30 mouse cellular contexts compared by ENCODE assay signal in genomic region chr1:124227091-124227490, GRCm38 (mm10).
DNase-seq lines count a peak whose midpoint lies in the region; ATAC-seq and TF ChIP-seq lines count a peak whose summit lies in the region.
"Had no signal": no experiment of that assay in that cellular context is flagged by ENCODE, and none has a peak within 500 bp of the region (broad histone marks: within the 10 kb centered on the region; RNA-seq: fewer than 3 reads in every experiment).

No protein-coding gene starts in this region.

- no peaks in the 10 kb centered on the region for H3K4me1 ChIP-seq in forebrain, postnatal 0 days (ENCODE audit: insufficient read depth)
- H3K4me1 ChIP-seq in forebrain, embryonic 11.5 days (replicated peaks; ENCODE audit: control insufficient read depth, insufficient read depth, low read length), result no peaks in the 10 kb centered on the region
- H3K4me1 ChIP-seq in lung, embryonic 16.5 days (replicated peaks; ENCODE audit: control insufficient read depth, insufficient read depth, low read length), result no peaks in the 10 kb centered on the region
- H3K4me1 ChIP-seq: embryonic facial prominence, embryonic 10.5 days; embryonic facial prominence, embryonic 13.5 days; forebrain, embryonic 13.5 days; heart, embryonic 12.5 days; heart, embryonic 15.5 days; hindbrain, embryonic 10.5 days; hindbrain, embryonic 13.5 days had no signal

- no peak overlapping the region for H3K4me2 ChIP-seq in forebrain, postnatal 0 days (ENCODE audit: low read depth)
- no peak overlapping the region for H3K4me2 ChIP-seq in forebrain, embryonic 11.5 days (ENCODE audit: low read depth, low read length, severe bottlenecking)
- H3K4me2 ChIP-seq in lung, embryonic 16.5 days (ENCODE audit: low read depth, low read length), result no peak overlapping the region
- H3K4me2 ChIP-seq: embryonic facial prominence, embryonic 13.5 days; forebrain, embryonic 13.5 days; heart, embryonic 12.5 days; heart, embryonic 15.5 days; hindbrain, embryonic 13.5 days had no signal

- H3K36me3 ChIP-seq in forebrain, postnatal 0 days (ENCODE audit: insufficient read depth), result no peaks in the 10 kb centered on the region
- no peaks in the 10 kb centered on the region for H3K36me3 ChIP-seq in forebrain, embryonic 11.5 days (ENCODE audit: control insufficient read depth, insufficient read depth, low read length)
- H3K36me3 ChIP-seq in lung, embryonic 16.5 days (ENCODE audit: control insufficient read depth, insufficient read depth, low read length), result no peaks in the 10 kb centered on the region
- H3K36me3 ChIP-seq: embryonic facial prominence, embryonic 10.5 days; embryonic facial prominence, embryonic 13.5 days; heart, embryonic 12.5 days; heart, embryonic 15.5 days; hindbrain, embryonic 10.5 days; hindbrain, embryonic 13.5 days had no signal

- no peaks in the 10 kb centered on the region for H3K9me3 ChIP-seq in forebrain, postnatal 0 days (ENCODE audit: low read length)
- no peaks in the 10 kb centered on the region for H3K9me3 ChIP-seq in forebrain, embryonic 11.5 days (ENCODE audit: control insufficient read depth, low read length)
- H3K9me3 ChIP-seq in lung, embryonic 16.5 days (ENCODE audit: control insufficient read depth, low read length), result no peaks in the 10 kb centered on the region
- H3K9me3 ChIP-seq: embryonic facial prominence, embryonic 10.5 days; embryonic facial prominence, embryonic 13.5 days; forebrain, embryonic 13.5 days; heart, embryonic 12.5 days; heart, embryonic 15.5 days; hindbrain, embryonic 10.5 days; hindbrain, embryonic 13.5 days had no signal

- no peak for TF ChIP-seq CTCF in forebrain, postnatal 0 days (IDR thresholded peaks at IDR 0.05; ENCODE audit: low read depth)

- H3K27ac ChIP-seq in forebrain, postnatal 0 days (ENCODE audit: low read depth, low read length), result no peak overlapping the region
- H3K27ac ChIP-seq in forebrain, embryonic 11.5 days (ENCODE audit: low read depth, low read length), result no peak overlapping the region
- H3K27ac ChIP-seq in lung, embryonic 16.5 days (ENCODE audit: low read length), result no peak overlapping the region
- H3K27ac ChIP-seq: embryonic facial prominence, embryonic 10.5 days; embryonic facial prominence, embryonic 13.5 days; forebrain, embryonic 13.5 days; gastrocnemius, adult 2 months; heart, embryonic 15.5 days; hindbrain, embryonic 10.5 days; hindbrain, embryonic 13.5 days had no signal

- H3K4me3 ChIP-seq in forebrain, postnatal 0 days (ENCODE audit: low read depth, low read length), result no peak overlapping the region
- no peak overlapping the region for H3K4me3 ChIP-seq in forebrain, embryonic 11.5 days (ENCODE audit: low read depth, low read length)
- no peak overlapping the region for H3K4me3 ChIP-seq in lung, embryonic 16.5 days (ENCODE audit: low read length)
- H3K4me3 ChIP-seq: embryonic facial prominence, embryonic 10.5 days; embryonic facial prominence, embryonic 13.5 days; erythroblast, embryonic 14.5 days; forebrain, embryonic 13.5 days; gastrocnemius, adult 2 months; heart, embryonic 12.5 days; heart, embryonic 15.5 days; hindbrain, embryonic 10.5 days; hindbrain, embryonic 13.5 days had no signal

- H3K9ac ChIP-seq in forebrain, postnatal 0 days, result no peak overlapping the region
- no peak overlapping the region for H3K9ac ChIP-seq in forebrain, embryonic 11.5 days (ENCODE audit: low read length)
- no peak overlapping the region for H3K9ac ChIP-seq in lung, embryonic 16.5 days (ENCODE audit: low read length)
- H3K9ac ChIP-seq: embryonic facial prominence, embryonic 13.5 days; forebrain, embryonic 13.5 days; heart, embryonic 12.5 days; heart, embryonic 15.5 days; hindbrain, embryonic 13.5 days had no signal

- peak; percentile 1 for DNase-seq in forebrain, postnatal 0 days
- DNase-seq in forebrain, embryonic 11.5 days (ENCODE audit: low spot score), result no peak
- DNase-seq in lung, postnatal 25 days (ENCODE audit: low spot score), result no peak
- DNase-seq in lung, postnatal 14 days, result peak; percentile 7
- no peak for DNase-seq in kidney, postnatal 25 days
- no peak for DNase-seq in cerebellum, postnatal 25 days
- DNase-seq: adrenal gland, adult 8-10 months; adrenal gland, postnatal 25 days; cerebellum, adult 11 months; cerebellum, adult 2 months; cerebellum, adult 9-11 months; cerebellum, postnatal 36 days; embryo, embryonic 11 days; gastrocnemius, adult 2 months; gastrocnemius, postnatal 25 days; heart, adult 18-20 months; heart, postnatal 10 days; heart, postnatal 36 days had no signal

- peak; percentile 36; the same call in 1 of the 2 replicates for ATAC-seq in forebrain, postnatal 0 days
- no peak for ATAC-seq in forebrain, embryonic 11.5 days (replicated peaks; ENCODE audit: low FRiP score)
- ATAC-seq in lung, embryonic 16.5 days (ENCODE audit: low read depth), result peak; percentile 79
- ATAC-seq: activated CD4-positive, CD25-positive, alpha-beta regulatory T cell, adult 4 months; forebrain, embryonic 13.5 days; forebrain, embryonic 16.5 days; hindbrain, embryonic 16.5 days had no signal

- 37% methylated on average over 2 of the region's 2 CpGs for WGBS in forebrain, postnatal 0 days
- 55% methylated on average over 2 of the region's 2 CpGs for WGBS in forebrain, embryonic 11.5 days
- 33% methylated on average over 2 of the region's 2 CpGs for WGBS in lung, embryonic 16.5 days

- H3K27me3 ChIP-seq in forebrain, postnatal 0 days (ENCODE audit: insufficient read depth, low read length), result no peaks in the 10 kb centered on the region
- no peaks in the 10 kb centered on the region for H3K27me3 ChIP-seq in forebrain, embryonic 11.5 days (ENCODE audit: control insufficient read depth, insufficient read depth, low read length)
- H3K27me3 ChIP-seq in lung, embryonic 16.5 days (ENCODE audit: control insufficient read depth, insufficient read depth, low read depth, low read length), result no peaks in the 10 kb centered on the region
- H3K27me3 ChIP-seq: embryonic facial prominence, embryonic 13.5 days; forebrain, embryonic 13.5 days; heart, embryonic 12.5 days; heart, embryonic 15.5 days; hindbrain, embryonic 13.5 days had no signal

Comparison
In these comparisons a context has a peak if more than half of its experiments do, and no peak if none do; other contexts are left out.
1. DNase-seq: peak in forebrain, postnatal 0 days (single experiment) and lung, postnatal 14 days (single experiment); none in forebrain, embryonic 11.5 days (single experiment), lung, postnatal 25 days (single experiment), kidney, postnatal 25 days (0 of 2) and cerebellum, postnatal 25 days (0 of 2).